Mouse (Mus musculus): ENCODE results near the gene Eef1akmt1. TPM values are rescaled to one million over a fixed set of nuclear protein-coding genes. Genes with fewer than 3 reads are reported as not detected.

Gene Eef1akmt1
- polyA plus RNA-seq (2015; fragmentation: Nextera tagmentation; extraction: Ambion mirVana), result 82.3 and 89.2 TPM in 2 replicates

DNA sequence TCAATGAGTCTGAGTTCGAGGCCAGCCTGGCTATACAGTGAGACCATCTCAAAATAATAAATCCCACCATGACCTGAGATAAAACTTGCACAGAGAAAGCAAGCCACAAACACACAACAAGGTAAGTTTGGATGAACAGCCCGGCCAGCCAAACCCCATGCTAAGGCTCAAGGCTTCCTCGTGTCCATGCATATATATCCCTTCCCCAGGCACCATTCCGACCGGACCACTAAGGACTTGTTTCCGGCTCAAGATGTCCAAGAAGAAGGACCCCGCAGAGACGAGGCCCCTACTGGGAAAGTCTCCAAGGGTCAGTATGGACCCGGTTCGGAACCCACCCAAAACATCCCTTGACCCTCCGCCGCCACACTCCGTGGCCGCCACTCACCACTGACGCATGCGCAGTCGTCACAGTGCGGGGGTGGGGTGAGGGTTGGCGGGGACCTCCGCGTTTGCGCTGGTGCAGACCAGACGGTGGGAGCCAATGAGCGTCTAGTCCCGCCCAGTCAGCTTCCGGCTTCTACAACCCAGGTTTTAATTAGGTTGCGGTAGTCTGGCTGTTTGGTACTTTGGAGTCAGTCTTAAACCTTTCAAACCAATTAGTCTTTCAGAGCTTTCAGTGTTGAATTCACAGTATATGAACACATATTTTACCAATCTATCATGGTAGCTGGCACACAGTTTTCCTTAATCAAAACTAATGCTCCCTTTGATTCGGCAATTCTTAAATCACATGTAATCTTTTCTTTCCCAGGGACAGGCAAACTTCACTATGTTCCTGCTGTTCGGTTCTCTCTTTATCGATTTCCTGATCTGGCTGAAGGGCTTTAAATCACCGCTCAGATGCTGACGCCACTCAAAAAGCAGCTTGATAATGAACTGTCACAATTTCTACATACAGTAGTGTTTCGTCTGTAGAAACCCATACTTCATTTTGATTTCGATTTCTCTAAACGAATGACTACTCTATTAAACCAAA lies at the start of gene Eef1akmt1:
TSS of gene Eef1akmt1 (minus strand) at position 458 of the 979 bp plus-strand sequence.
- Histone ChIP-seq H3K27ac (peak within 1 kb of the TSS; percentile 81), H3K4me3 (replicated peaks) (peak within 1 kb of the TSS; percentile 79), H3K36me3 (peaks cover 5% of the 10 kb centered on the region; the same call in 1 of the 2 replicates), H3K27me3 (no peaks in the 10 kb centered on the region), H3K9me3 (replicated peaks) (0 out of 2 replicates have a peak, but pooled peaks cover 2% of the 10 kb centered on the region), H3K9ac (peak within 1 kb of the TSS; percentile 59), H3K4me1 (peaks cover 6% of the 10 kb centered on the region; the same call in 1 of the 2 replicates), H3K4me2 (peak within 1 kb of the TSS; percentile 65)
- peak; percentile 99 for ATAC-seq (replicated peaks; ENCODE audit: low FRiP score)
- 9% methylated on average over 35 of the region's 35 CpGs for WGBS

DNA sequence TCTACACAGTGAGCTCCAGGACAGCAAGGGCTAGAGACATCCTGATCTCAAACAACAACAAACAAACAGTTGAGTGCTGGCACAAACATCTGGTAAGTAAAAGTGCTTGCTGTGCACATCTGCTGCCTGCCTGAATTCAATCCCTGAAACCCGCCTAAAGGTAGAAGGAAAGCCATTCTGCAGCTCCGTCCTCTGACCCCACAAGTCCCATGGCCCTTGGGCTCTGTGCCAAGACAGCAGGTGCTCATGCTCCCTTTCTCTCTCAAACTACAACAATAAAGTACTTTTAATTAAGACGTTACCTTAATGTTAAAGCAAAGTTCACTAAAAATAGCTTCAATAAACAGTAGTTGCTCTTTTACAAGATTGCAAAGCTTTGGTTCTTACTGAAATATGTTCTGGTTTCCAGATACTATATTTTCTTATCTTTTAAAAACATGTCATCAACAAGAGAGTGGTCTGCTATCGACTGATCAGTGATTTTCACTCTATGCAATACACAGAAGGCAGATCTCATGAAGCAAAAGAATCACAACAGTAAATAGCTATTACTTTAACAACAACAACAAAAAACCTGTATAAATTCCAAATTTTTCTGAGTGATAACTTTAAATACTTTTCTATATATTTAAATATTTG lies 49.3 kb upstream of the Eef1akmt1 start:
- WGBS, result 62% methylated on average over 4 of the region's 4 CpGs
- H3K4me3 ChIP-seq (replicated peaks), result no peak overlapping the region

DNA sequence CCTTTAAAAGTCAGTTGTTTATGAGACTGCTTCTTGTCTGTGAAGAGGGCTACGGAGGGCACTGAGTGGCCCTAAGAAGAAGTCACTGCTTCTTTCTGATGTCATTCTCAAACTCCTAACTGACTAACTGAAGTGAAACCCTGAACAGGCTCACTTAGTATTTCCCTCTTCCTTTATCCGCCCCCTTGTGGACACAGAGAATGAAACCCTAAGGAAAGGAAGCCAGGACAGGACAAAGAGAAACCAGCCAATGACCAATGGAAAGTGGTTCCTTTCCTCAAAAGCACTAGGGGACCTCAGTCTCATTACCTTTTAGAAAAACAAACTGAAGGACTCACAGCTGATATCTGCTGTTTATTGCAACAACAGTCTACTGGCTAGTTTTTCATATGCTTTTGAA lies 48.1 kb upstream of the Eef1akmt1 start:
- no peak overlapping the region for H3K27ac ChIP-seq
- ATAC-seq (replicated peaks; ENCODE audit: low FRiP score), result no peak
- H3K4me1 ChIP-seq, result no peaks in the 10 kb centered on the region
- no peak overlapping the region for H3K4me2 ChIP-seq
- no peaks in the 10 kb centered on the region for H3K27me3 ChIP-seq
- H3K4me3 ChIP-seq (replicated peaks), result no peak overlapping the region
- WGBS, result 52% methylated on average over 2 of the region's 2 CpGs
- H3K36me3 ChIP-seq, result peaks cover 34% of the 10 kb centered on the region
- no peaks in the 10 kb centered on the region for H3K9me3 ChIP-seq (replicated peaks)
- no peak overlapping the region for H3K9ac ChIP-seq

More for the DNA sequence above, 49.3 kb upstream of the Eef1akmt1 start:
- Histone ChIP-seq H3K4me1 (no peaks in the 10 kb centered on the region), H3K9me3 (replicated peaks) (no peaks in the 10 kb centered on the region), H3K36me3 (peaks cover 42% of the 10 kb centered on the region), H3K27me3 (no peaks in the 10 kb centered on the region), H3K27ac (no peak overlapping the region), H3K4me2 (no peak overlapping the region), H3K9ac (no peak overlapping the region)
- no peak for ATAC-seq (replicated peaks; ENCODE audit: low FRiP score)

DNA sequence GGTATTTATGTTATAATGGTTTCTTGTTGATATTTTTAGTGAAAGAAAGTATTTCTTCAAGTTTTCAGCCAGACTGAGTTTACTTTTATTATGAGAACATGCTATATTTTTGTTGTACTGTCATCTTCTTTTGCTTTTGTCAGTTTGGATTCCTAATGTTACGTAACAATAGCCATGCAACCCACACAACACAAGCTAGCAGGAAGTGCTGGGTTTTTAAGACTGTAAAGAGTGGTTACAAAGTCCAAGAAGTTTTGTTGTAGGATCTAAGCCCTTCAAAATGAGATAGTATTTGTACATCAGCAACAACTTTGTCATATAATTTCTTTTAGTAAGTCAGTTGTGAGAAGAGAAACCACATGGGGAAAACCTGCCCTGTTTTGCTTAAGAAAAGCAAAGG lies 46.3 kb upstream of the Eef1akmt1 start:
- Histone ChIP-seq H3K27ac (no peak overlapping the region), H3K9me3 (replicated peaks) (no peaks in the 10 kb centered on the region), H3K4me3 (replicated peaks) (no peak overlapping the region), H3K4me2 (no peak overlapping the region), H3K27me3 (no peaks in the 10 kb centered on the region), H3K4me1 (no peaks in the 10 kb centered on the region), H3K36me3 (peaks cover 21% of the 10 kb centered on the region), H3K9ac (no peak overlapping the region)
- WGBS, result 92% methylated on average over 1 of the region's 1 CpGs
- no peak for ATAC-seq (replicated peaks; ENCODE audit: low FRiP score)

DNA sequence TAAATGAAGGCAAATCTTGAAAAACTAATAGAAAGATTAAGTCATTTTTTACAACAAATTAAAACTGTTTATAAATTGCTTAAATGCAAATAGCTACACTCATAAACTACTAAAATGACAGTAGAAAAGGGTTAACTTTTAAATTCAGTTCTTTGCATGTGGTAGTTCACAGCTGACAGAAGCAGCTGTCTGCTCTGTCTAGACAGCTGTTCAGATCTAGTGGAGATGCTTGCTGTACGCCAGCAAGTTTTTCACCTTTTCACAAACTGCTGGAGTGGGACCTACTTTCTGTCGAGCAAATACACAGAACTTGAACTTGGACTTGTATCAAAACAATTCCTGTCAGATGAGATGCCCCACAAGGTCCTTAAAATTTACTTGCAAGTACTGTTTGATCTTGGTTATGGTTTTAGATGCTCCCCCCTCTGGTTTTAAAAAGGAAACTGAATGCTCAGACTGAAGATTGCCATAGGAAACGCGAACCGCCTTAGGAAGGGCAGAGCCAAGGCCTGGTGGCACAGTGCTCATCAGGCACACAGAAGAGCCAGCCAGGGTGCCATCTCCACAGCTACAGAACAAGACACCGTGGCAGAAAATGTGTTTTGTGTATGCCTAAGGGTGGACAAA lies 45.0 kb upstream of the Eef1akmt1 start:
- H3K4me2 ChIP-seq, result no peak overlapping the region
- ATAC-seq (replicated peaks; ENCODE audit: low FRiP score), result no peak
- peaks cover 12% of the 10 kb centered on the region; the same call in 1 of the 2 replicates for H3K36me3 ChIP-seq
- H3K9me3 ChIP-seq (replicated peaks), result no peaks in the 10 kb centered on the region
- H3K27ac ChIP-seq, result no peak overlapping the region
- 76% methylated on average over 6 of the region's 6 CpGs for WGBS
- H3K27me3 ChIP-seq, result no peaks in the 10 kb centered on the region
- no peak overlapping the region for H3K9ac ChIP-seq
- H3K4me3 ChIP-seq (replicated peaks), result no peak overlapping the region
- H3K4me1 ChIP-seq, result no peaks in the 10 kb centered on the region

DNA sequence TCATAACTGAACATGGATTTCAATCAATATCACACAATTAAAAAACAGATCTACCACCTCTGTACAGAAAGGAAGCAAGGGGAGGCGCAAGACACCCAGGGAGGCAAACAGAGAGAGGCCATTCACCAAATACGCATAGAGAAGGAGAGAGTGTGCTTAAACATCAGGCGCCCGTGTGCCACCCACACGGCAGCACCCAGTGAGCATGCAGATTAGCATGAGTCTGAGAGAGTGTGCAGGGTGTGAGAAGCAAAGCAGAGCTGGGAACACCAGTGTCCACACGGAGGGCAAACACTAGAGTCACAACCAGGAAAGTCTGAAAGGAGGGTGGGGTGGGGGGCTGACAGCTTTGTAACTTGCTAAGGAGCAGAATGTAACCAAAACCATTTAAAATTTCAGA lies 44.4 kb upstream of the Eef1akmt1 start:
- Histone ChIP-seq H3K4me3 (replicated peaks) (no peak overlapping the region), H3K27ac (no peak overlapping the region), H3K9me3 (replicated peaks) (no peaks in the 10 kb centered on the region), H3K27me3 (no peaks in the 10 kb centered on the region), H3K36me3 (peaks cover 14% of the 10 kb centered on the region; the same call in 1 of the 2 replicates), H3K9ac (no peak overlapping the region), H3K4me1 (0 out of 2 replicates have a peak, but pooled peaks cover 5% of the 10 kb centered on the region), H3K4me2 (no peak overlapping the region)
- WGBS, result 90% methylated on average over 6 of the region's 6 CpGs
- no peak for ATAC-seq (replicated peaks; ENCODE audit: low FRiP score)

DNA sequence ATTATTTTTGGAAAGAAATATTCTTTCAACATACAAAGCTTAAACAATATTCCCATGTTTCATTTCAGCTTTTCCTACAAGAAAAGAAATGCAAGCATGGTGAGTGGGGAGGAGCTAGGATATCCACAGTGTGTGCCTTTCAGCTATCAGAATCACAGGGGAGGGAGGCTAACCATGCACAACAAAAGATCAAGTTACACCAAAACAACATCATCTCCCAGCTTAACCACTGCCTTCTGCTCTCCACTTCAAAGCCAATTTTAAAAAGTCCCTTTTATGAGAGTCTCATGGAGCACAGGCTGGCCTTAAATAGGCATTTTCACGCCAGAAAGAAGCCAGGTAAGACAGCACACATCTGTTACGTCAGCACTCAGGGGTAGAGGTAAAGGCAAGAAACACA lies 39.6 kb upstream of the Eef1akmt1 start:
- no peaks in the 10 kb centered on the region for H3K9me3 ChIP-seq (replicated peaks)
- H3K36me3 ChIP-seq, result peaks cover 13% of the 10 kb centered on the region
- no peak overlapping the region for H3K4me2 ChIP-seq
- H3K9ac ChIP-seq, result no peak overlapping the region
- H3K27ac ChIP-seq, result peak overlapping the region; percentile 61; the same call in 1 of the 2 replicates
- WGBS, result 34% methylated on average over 2 of the region's 2 CpGs
- no peak; the same call in 1 of the 2 replicates for ATAC-seq (replicated peaks; ENCODE audit: low FRiP score)
- no peaks in the 10 kb centered on the region for H3K27me3 ChIP-seq
- H3K4me1 ChIP-seq, result peaks cover 14% of the 10 kb centered on the region
- no peak overlapping the region for H3K4me3 ChIP-seq (replicated peaks)

DNA sequence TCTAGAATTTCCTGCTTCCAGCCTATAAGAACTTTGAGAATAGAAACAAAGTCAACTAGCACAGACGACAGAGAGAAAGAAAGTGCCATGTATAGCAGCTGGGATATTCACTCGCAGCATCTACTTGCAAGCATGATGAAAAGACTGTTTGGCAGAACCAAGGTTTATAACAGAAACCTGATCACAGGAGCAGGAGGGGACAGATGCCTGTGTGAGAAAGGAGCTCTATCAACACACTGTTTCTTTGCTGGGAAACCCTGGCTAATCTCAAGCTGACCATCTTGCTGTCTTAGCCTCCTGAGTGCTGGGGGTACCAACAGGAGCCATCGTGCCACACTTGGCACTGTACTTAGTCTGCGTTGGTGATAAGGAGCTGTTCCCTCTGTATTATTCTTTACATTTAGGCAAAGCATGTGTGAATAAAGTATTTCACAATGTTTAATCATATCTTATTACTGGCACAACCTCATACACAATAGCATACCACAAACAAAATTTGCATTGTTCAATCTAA lies 38.5 kb upstream of the Eef1akmt1 start:
- no peak overlapping the region for H3K27ac ChIP-seq
- no peaks in the 10 kb centered on the region for H3K9me3 ChIP-seq (replicated peaks)
- peaks cover 15% of the 10 kb centered on the region for H3K36me3 ChIP-seq
- 80% methylated on average over 4 of the region's 4 CpGs for WGBS
- no peak for ATAC-seq (replicated peaks; ENCODE audit: low FRiP score)
- peaks cover 14% of the 10 kb centered on the region for H3K4me1 ChIP-seq
- no peaks in the 10 kb centered on the region for H3K27me3 ChIP-seq
- H3K9ac ChIP-seq, result no peak overlapping the region
- H3K4me2 ChIP-seq, result no peak overlapping the region
- no peak overlapping the region for H3K4me3 ChIP-seq (replicated peaks)

DNA sequence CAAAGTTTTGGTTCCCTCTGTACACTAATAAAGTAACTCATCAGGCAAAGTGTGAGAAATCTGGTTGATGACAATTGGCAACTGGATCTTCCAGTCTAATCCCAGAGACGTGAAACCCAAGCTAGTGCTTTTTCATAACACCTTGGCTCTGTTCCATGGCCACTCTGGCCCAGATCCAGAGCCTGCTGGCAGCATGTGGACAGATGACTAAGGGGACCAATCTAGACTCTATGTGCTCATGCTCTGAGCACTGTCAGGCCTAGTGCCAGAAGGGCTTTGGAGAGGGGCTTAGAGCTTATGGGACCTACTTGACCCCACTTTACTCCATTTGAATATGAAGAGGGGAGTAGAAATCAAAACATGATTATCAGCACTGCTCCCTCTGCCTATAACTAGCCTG lies 36.1 kb upstream of the Eef1akmt1 start:
- H3K4me2 ChIP-seq, result no peak overlapping the region
- no peak for ATAC-seq (replicated peaks; ENCODE audit: low FRiP score)
- no peak overlapping the region for H3K9ac ChIP-seq
- WGBS, result 27% methylated on average over 1 of the region's 1 CpGs
- H3K27ac ChIP-seq, result no peak overlapping the region
- no peaks in the 10 kb centered on the region for H3K9me3 ChIP-seq (replicated peaks)
- H3K36me3 ChIP-seq, result peaks cover 33% of the 10 kb centered on the region
- no peaks in the 10 kb centered on the region for H3K27me3 ChIP-seq
- H3K4me1 ChIP-seq, result peaks cover 14% of the 10 kb centered on the region
- H3K4me3 ChIP-seq (replicated peaks), result no peak overlapping the region

DNA sequence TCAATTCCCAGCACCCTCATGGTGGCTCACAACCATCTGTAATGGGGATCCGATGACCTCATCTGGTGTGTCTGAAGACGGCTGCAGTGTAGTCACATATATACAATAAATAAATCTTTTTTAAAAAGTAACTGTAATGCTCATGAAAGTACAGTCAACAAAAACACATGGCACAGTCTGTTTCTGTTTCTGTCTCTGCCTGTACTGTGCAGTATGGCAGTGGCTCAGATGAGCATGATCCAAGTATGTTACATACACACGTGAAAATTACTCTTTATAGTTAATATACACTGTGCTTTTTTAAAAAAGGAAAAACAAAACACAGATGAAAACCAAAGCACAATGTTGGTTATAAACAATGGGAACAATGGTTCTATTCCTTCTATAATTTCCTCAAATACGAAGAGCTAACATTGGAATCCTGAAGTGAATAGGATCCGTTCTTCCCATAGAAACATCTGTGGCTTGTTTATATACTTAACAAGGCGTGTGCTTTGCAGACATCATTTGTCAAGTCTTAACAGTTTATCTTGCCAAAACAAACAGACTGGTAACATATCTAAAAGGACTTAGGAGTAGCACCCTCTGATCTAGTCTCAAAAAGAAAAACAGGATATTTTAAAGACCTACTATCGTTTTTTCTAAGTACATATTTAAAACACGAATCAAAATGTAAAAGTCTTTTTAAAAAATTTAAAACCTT lies 35.4 kb upstream of the Eef1akmt1 start:
- Histone ChIP-seq H3K27me3 (no peaks in the 10 kb centered on the region), H3K36me3 (peaks cover 40% of the 10 kb centered on the region), H3K9me3 (replicated peaks) (no peaks in the 10 kb centered on the region), H3K4me3 (replicated peaks) (no peak overlapping the region), H3K4me1 (peaks cover 14% of the 10 kb centered on the region), H3K27ac (no peak overlapping the region), H3K4me2 (no peak overlapping the region), H3K9ac (no peak overlapping the region)
- ATAC-seq (replicated peaks; ENCODE audit: low FRiP score), result no peak
- 56% methylated on average over 8 of the region's 8 CpGs for WGBS

DNA sequence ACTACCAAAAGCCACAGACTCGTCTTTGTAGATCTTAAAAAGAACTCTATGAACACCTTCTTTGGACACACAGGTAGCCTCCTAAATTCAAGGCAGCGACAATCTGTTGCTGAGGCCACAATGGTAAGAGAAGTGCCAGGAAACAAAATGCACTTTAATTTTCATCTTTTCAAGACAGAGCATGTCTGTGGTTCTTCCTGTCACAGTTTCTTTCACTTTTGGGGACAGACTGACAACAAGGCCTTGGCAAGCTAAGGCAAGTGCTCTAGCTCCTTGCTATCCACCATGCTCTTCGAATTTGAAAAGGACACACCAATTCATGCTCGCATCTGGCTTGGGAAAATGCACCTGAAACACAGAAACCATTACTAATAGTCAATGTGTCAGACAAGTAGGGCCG lies 21.9 kb upstream of the Eef1akmt1 start:
- Histone ChIP-seq H3K9me3 (replicated peaks) (no peaks in the 10 kb centered on the region), H3K27ac (no peak overlapping the region), H3K9ac (no peak overlapping the region), H3K4me2 (no peak overlapping the region), H3K27me3 (no peaks in the 10 kb centered on the region), H3K4me1 (no peaks in the 10 kb centered on the region), H3K4me3 (replicated peaks) (no peak overlapping the region), H3K36me3 (peaks cover 80% of the 10 kb centered on the region)
- WGBS, result 95% methylated on average over 5 of the region's 5 CpGs
- ATAC-seq (replicated peaks; ENCODE audit: low FRiP score), result no peak

Measured in kidney, embryonic 15.5 days (tissue).